Mouse (Mus musculus) heart, postnatal 0 days (tissue): ENCODE measurements around the gene Nhlrc2. TPM values are rescaled to one million over a fixed set of nuclear protein-coding genes. Genes with fewer than 3 reads are reported as not detected.

Experiments used
- ATAC-seq: fragments of 200-750 bp; cut with Nextera tagmentation; 2 replicates; pipeline ENCODE4 v1.8.0; 2017; ENCODE audit warnings: low read depth, moderate number of reproducible peaks, moderate library complexity; ENCODE audit not compliant: insufficient read depth
- DNase-seq: peaks from one replicate; pipeline ENCODE4 v3.0.0-alpha.2; 2016; ENCODE audit warnings: low spot score
- H3K27ac ChIP-seq: fragments of 300-500 bp; sonication (generic); 2 replicates; pipeline ENCODE4 v1.5.1; 2014; ENCODE audit warnings: low read depth, mild to moderate bottlenecking
- H3K27me3 ChIP-seq: fragments of 300-500 bp; sonication (generic); 2 replicates; pipeline ENCODE4 v1.6.1; 2014; ENCODE audit warnings: low read length, mixed read lengths; ENCODE audit not compliant: control insufficient read depth, insufficient read depth
- H3K36me3 ChIP-seq: fragments of 300-500 bp; sonication (generic); replicated peaks from 2 replicates; pipeline ENCODE4 v1.6.1; 2014; ENCODE audit warnings: low read length, mixed read lengths; ENCODE audit not compliant: control insufficient read depth, insufficient read depth
- H3K4me1 ChIP-seq: fragments of 300-500 bp; sonication (generic); 2 replicates; pipeline ENCODE4 v1.6.1; 2014; ENCODE audit warnings: antibody characterized with exemption; ENCODE audit not compliant: control insufficient read depth, insufficient read depth
- H3K4me2 ChIP-seq: fragments of 300-500 bp; sonication (generic); 2 replicates; pipeline ENCODE4 v1.6.1; 2014; ENCODE audit warnings: low read depth, mild to moderate bottlenecking, low read length, moderate library complexity
- H3K4me3 ChIP-seq: fragments of 300-500 bp; sonication (generic); 2 replicates; pipeline ENCODE4 v1.5.1; 2014; ENCODE audit warnings: low read depth, low read length
- H3K9ac ChIP-seq: fragments of 300-500 bp; sonication (generic); replicated peaks from 2 replicates; pipeline ENCODE4 v1.6.1; 2014; ENCODE audit warnings: low read depth, low read length, mixed read lengths
- H3K9me3 ChIP-seq: fragments of 300-500 bp; sonication (generic); replicated peaks from 2 replicates; pipeline ENCODE4 v1.6.1; 2016; ENCODE audit warnings: low read length; ENCODE audit not compliant: control insufficient read depth
- CTCF ChIP-seq: IDR thresholded peaks from 2 replicates; pipeline ENCODE4 v1.5.1; 2016; ENCODE audit warnings: antibody characterized with exemption, control low read depth, low read depth
- EP300 ChIP-seq: IDR thresholded peaks from 2 replicates; pipeline ENCODE4 v1.6.1; 2016; ENCODE audit warnings: antibody characterized with exemption, low read depth
- WGBS: fragments of 180-500 bp; shearing (Covaris S2); extraction: QIAGEN DNeasy Blood & Tissue Kit; methylation state at CpG from one replicate; pipeline ENCODE4 v1.1.7; 2014; 5-methylcytosine and 5-hydroxymethylcytosine counted together
- polyA plus RNA-seq: library from polyadenylated mRNA; unstranded; fragments of >200 nt; fragmentation: Nextera tagmentation; extraction: Ambion mirVana; gene quantifications from 2 replicates; pipeline ENCODE4 v1.2.1, GENCODE M21; 2015
- total RNA-seq: library from RNA; depleted of rRNA; stranded (reverse); fragments of >200 nt; gene quantifications from 2 replicates; pipeline ENCODE4 v1.2.3, GENCODE M21; 2014; ENCODE audit warnings: low replicate concordance

The Nhlrc2 gene
- total and polyA plus RNA-seq, 2 experiments from 2014 or later, result 11.1 to 30.4 TPM

DNA sequence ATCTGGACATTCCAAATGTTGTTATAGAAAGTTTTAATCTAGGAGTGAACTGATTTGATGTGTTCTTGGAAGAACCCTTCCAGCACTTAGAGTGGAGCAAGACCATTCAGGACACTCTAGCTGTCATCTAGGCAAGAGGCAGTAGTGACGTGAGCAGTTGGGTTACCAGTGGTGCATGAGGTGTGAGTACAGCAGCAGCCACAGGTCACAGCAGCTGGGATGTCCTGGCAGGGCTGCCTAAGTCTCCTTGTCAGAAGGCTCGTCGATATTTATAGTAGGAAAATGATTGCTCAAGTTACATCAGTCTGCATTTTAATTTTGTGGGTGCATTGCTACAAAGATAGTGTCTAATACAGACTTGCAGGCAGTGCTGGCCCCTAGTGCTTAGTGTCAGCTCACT lies 42.2 kb downstream of the Nhlrc2 start:
- Histone ChIP-seq H3K4me3 (no peak overlapping the region), H3K4me1 (peaks cover 4% of the 10 kb centered on the region), H3K36me3 (peaks cover 67% of the 10 kb centered on the region), H3K9me3 (no peaks in the 10 kb centered on the region), H3K27me3 (no peaks in the 10 kb centered on the region), H3K27ac (no peak overlapping the region), H3K4me2 (no peak overlapping the region), H3K9ac (no peak overlapping the region)
- TF ChIP-seq EP300 (no peak), CTCF (no peak)
- 78% methylated on average over 3 of the region's 3 CpGs for WGBS
- DNase-seq (no peak), ATAC-seq (no peak)

DNA sequence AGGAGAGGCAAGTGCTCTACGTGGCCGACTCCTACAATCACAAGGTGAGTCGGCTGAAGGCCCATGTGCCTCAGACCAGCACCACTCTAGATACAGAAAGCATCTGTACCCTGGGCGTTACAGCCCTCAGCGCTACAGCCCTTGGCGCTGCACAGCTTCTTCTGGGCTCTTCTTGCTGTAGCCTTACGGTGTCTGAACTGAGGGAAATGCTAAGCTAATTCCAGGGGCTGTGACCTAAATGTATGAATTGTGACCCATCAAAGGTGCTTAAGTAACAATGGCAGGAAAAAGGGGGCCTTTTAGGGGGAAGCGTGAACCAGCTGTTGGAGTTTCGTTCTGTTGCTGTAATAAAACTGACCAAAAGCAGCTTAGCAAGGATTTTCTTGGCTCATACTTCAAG lies 44.4 kb downstream of the Nhlrc2 start:
- peaks cover 83% of the 10 kb centered on the region for H3K36me3 ChIP-seq
- no peak overlapping the region for H3K4me3 ChIP-seq

DNA sequence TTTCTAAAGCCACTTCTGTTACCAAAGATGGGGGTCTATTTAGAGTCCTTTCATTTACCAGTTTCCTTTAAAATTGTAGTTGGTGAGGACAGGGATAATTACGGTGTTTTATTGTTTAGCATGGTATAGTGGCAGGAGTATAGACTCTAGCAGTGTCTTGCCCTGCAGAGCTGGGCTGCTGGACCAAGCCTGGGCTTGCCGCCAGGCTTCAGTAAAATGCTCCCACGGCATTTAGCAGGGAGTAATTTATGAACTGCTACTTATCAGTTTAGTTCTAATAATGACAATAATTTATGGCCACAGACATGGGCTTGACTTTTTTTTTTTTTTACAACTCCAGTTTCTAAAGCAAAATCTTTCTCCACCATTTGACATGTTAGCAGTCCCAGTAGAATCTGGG lies 51.9 kb downstream of the Nhlrc2 start:
- Histone ChIP-seq H3K36me3 (peaks cover 30% of the 10 kb centered on the region), H3K27me3 (no peaks in the 10 kb centered on the region), H3K9ac (no peak overlapping the region), H3K4me2 (no peak overlapping the region), H3K27ac (peak overlapping the region; percentile 31), H3K4me1 (peaks cover 26% of the 10 kb centered on the region), H3K4me3 (no peak overlapping the region), H3K9me3 (no peaks in the 10 kb centered on the region)
- 24% methylated on average over 3 of the region's 3 CpGs for WGBS
- no peak for TF ChIP-seq CTCF
- no peak for ATAC-seq
- no peak for DNase-seq

More for the DNA sequence above, 44.4 kb downstream of the Nhlrc2 start:
- Histone ChIP-seq H3K27me3 (no peaks in the 10 kb centered on the region), H3K9ac (no peak overlapping the region), H3K9me3 (no peaks in the 10 kb centered on the region), H3K4me2 (no peak overlapping the region), H3K27ac (no peak overlapping the region), H3K4me1 (peaks cover 4% of the 10 kb centered on the region)
- TF ChIP-seq EP300, result no peak
- no peak for TF ChIP-seq CTCF
- whole genome bisulfite sequencing, result 82% methylated on average over 9 of the region's 9 CpGs
- ATAC-seq (no peak), DNase-seq (no peak)

DNA sequence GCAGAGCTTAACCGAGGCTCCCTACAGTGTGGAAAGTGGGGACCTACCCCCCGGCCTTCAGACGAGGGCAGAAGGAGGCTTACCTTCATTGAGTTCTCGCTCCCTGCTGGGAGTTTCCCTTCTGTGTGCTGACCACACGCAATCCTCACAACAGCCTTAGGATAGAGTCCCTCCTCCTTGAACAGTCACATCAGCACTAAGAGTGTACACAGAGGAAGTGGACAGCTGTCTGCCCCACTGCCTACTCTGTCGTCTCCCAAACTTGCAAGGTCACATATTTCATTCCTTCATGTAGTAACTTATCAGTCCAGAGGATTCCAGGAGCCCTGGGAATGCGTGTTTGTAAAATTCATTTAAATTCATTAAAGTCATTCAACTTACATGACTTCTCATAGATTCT lies 52.7 kb downstream of the Nhlrc2 start:
- no peak overlapping the region for H3K9ac ChIP-seq
- no peaks in the 10 kb centered on the region for H3K9me3 ChIP-seq
- peak; percentile 32 for DNase-seq
- 53% methylated on average over 7 of the region's 7 CpGs for WGBS
- no peak overlapping the region for H3K4me3 ChIP-seq
- H3K27me3 ChIP-seq, result no peaks in the 10 kb centered on the region
- TF ChIP-seq CTCF (no peak), EP300 (no peak)
- peaks cover 22% of the 10 kb centered on the region for H3K36me3 ChIP-seq
- ATAC-seq, result no peak
- H3K4me1 ChIP-seq, result peaks cover 26% of the 10 kb centered on the region
- H3K27ac ChIP-seq, result no peak overlapping the region
- no peak overlapping the region for H3K4me2 ChIP-seq

DNA sequence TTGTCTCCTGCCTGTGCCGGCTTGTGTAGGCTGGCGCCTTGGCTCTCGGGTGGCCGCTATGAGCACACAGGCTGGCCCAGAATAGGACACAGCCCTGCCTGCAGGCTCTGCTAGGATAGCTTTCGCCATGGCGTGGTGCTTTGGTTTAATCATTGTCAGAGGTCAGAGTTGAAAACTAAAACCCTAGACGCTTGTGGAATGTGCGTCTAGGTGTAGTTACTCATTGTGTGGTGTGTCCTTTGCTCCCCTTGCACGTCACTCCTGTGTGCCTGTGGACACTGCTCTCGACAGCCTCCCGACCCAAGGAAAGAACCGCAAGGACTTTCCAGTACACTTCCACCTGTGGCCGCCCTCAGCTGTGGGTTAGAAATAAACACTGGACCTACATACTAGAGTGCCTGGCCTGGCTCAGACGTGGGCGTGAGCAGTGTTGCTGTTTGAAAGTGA lies 53.9 kb downstream of the Nhlrc2 start:
- Histone ChIP-seq H3K27ac (peak overlapping the region; percentile 75), H3K27me3 (no peaks in the 10 kb centered on the region), H3K4me1 (peaks cover 26% of the 10 kb centered on the region), H3K9me3 (no peaks in the 10 kb centered on the region), H3K36me3 (peaks cover 12% of the 10 kb centered on the region), H3K9ac (no peak overlapping the region), H3K4me2 (peak overlapping the region; percentile 27), H3K4me3 (no peak overlapping the region)
- ATAC-seq (peak; percentile 68), DNase-seq (peak; percentile 28)
- WGBS, result 51% methylated on average over 15 of the region's 15 CpGs
- TF ChIP-seq CTCF (no peak), EP300 (no peak)

DNA sequence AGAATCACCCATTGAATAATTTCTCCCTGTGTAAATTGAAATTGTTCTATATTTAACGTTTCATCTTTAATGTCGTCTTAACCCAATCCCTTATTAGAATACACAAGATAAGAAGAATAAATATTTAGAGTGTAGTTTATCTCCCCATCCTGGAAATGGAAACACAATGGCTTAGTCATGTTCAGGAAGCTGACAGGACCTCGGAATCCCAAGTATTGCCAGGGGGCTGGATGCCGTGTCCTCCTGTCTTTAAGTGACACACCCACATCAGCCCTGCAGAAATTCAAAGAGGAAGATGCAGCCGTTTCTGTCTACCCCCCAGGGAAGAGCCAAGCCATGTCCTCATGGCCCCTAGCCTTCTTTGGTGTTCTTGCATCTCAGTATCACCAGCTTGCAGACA lies 60.9 kb downstream of the Nhlrc2 start:
- no peaks in the 10 kb centered on the region for H3K27me3 ChIP-seq
- H3K4me2 ChIP-seq, result no peak overlapping the region
- TF ChIP-seq CTCF, result no peak
- TF ChIP-seq EP300, result no peak
- 31% methylated on average over 5 of the region's 5 CpGs for WGBS
- no peak overlapping the region for H3K9ac ChIP-seq
- H3K9me3 ChIP-seq, result no peaks in the 10 kb centered on the region
- no peaks in the 10 kb centered on the region for H3K36me3 ChIP-seq
- no peak for ATAC-seq
- no peak overlapping the region for H3K27ac ChIP-seq
- no peak for DNase-seq
- H3K4me1 ChIP-seq, result 0 out of 2 replicates have a peak, but pooled peaks cover 7% of the 10 kb centered on the region
- H3K4me3 ChIP-seq, result no peak overlapping the region
